Mouse (Mus musculus) lung, embryonic 16.5 days (tissue): ENCODE data around the gene Slc17a7. TPM values are rescaled to one million over a fixed set of nuclear protein-coding genes. Genes with fewer than 3 reads are reported as not detected.
A peak's percentile ranks its signal among the peaks of the same experiment; 100 is the strongest.

Experiments
- ATAC-seq: fragments of 200-750 bp; cut with Nextera tagmentation; 2 replicates; pipeline ENCODE4 v1.8.0; 2017; ENCODE audit warnings: low read depth, mild to moderate bottlenecking, moderate library complexity
- H3K27ac ChIP-seq: fragments of 300-500 bp; sonication (generic); 2 replicates; pipeline ENCODE4 v1.5.1; 2014; ENCODE audit warnings: mild to moderate bottlenecking, control low read depth, low read length
- H3K27me3 ChIP-seq: fragments of 300-500 bp; sonication (generic); 2 replicates; pipeline ENCODE4 v1.6.1; 2014; ENCODE audit warnings: low read depth, low read length, mixed read lengths; ENCODE audit not compliant: control insufficient read depth, insufficient read depth
- H3K36me3 ChIP-seq: fragments of 300-500 bp; sonication (generic); 2 replicates; pipeline ENCODE4 v1.6.1; 2014; ENCODE audit warnings: low read length; ENCODE audit not compliant: control insufficient read depth, insufficient read depth
- H3K4me1 ChIP-seq: fragments of 300-500 bp; sonication (generic); replicated peaks from 2 replicates; pipeline ENCODE4 v1.6.1; 2014; ENCODE audit warnings: low read length, mixed read lengths; ENCODE audit not compliant: control insufficient read depth, insufficient read depth
- H3K4me2 ChIP-seq: fragments of 300-500 bp; sonication (generic); 2 replicates; pipeline ENCODE4 v1.6.1; 2014; ENCODE audit warnings: low read depth, low read length, control low read depth
- H3K4me3 ChIP-seq: fragments of 300-500 bp; sonication (generic); 2 replicates; pipeline ENCODE4 v1.5.1; 2014; ENCODE audit warnings: mild to moderate bottlenecking, low read length, control low read depth
- H3K9ac ChIP-seq: fragments of 300-500 bp; sonication (generic); 2 replicates; pipeline ENCODE4 v1.6.1; 2014; ENCODE audit warnings: low read length, control low read depth
- H3K9me3 ChIP-seq: fragments of 300-500 bp; sonication (generic); 2 replicates; pipeline ENCODE4 v1.6.1; 2016; ENCODE audit warnings: low read length; ENCODE audit not compliant: control insufficient read depth
- WGBS: fragments of 180-500 bp; shearing (Covaris S2); extraction: QIAGEN DNeasy Blood & Tissue Kit; methylation state at CpG from one replicate; pipeline ENCODE4 v1.1.7; 2014; 5-methylcytosine and 5-hydroxymethylcytosine counted together
- polyA plus RNA-seq: library from polyadenylated mRNA; unstranded; fragments of >200 nt; fragmentation: Nextera tagmentation; extraction: Ambion mirVana; gene quantifications from 2 replicates; pipeline ENCODE4 v1.2.1, GENCODE M21; 2015

The Slc17a7 gene
- polyA plus RNA-seq, 1 experiment from 2014 or later = 0.99 TPM

- H3K27ac ChIP-seq = no peak overlapping the region
- 93% methylated on average over 6 of the region's 6 CpGs for WGBS
- H3K36me3 ChIP-seq = peaks cover 9% of the 10 kb centered on the region; the same call in 1 of the 2 replicates
- ATAC-seq = no peak
- no peak overlapping the region for H3K4me2 ChIP-seq
- H3K9ac ChIP-seq = no peak overlapping the region
- H3K9me3 ChIP-seq = no peaks in the 10 kb centered on the region
- H3K4me3 ChIP-seq = no peak overlapping the region
- H3K27me3 ChIP-seq = peaks cover 17% of the 10 kb centered on the region
- H3K4me1 ChIP-seq = peaks cover 15% of the 10 kb centered on the region
These were observed 4.8 kb upstream of the Slc17a7 start for GRCm38 (mm10) chr7:45158991-45159390.

- ATAC-seq = no peak
- Histone ChIP-seq H3K36me3 (peaks cover 9% of the 10 kb centered on the region; the same call in 1 of the 2 replicates), H3K9ac (no peak overlapping the region), H3K27ac (no peak overlapping the region), H3K4me3 (no peak overlapping the region), H3K27me3 (peaks cover 30% of the 10 kb centered on the region), H3K9me3 (no peaks in the 10 kb centered on the region), H3K4me1 (peaks cover 8% of the 10 kb centered on the region), H3K4me2 (no peak overlapping the region)
- WGBS = 88% methylated on average over 6 of the region's 6 CpGs
These were observed 3.4 kb upstream of the Slc17a7 start for GRCm38 (mm10) chr7:45160316-45160800.

- Histone ChIP-seq H3K27ac (no peak overlapping the region), H3K4me2 (no peak overlapping the region), H3K9me3 (no peaks in the 10 kb centered on the region), H3K27me3 (peaks cover 35% of the 10 kb centered on the region), H3K4me1 (peaks cover 6% of the 10 kb centered on the region), H3K9ac (no peak overlapping the region), H3K36me3 (peaks cover 9% of the 10 kb centered on the region; the same call in 1 of the 2 replicates), H3K4me3 (no peak overlapping the region)
- WGBS = 87% methylated on average over 3 of the region's 3 CpGs
- ATAC-seq = no peak
These were observed 2.9 kb upstream of the Slc17a7 start for GRCm38 (mm10) chr7:45160866-45161265.

- H3K9me3 ChIP-seq = no peaks in the 10 kb centered on the region
- peaks cover 6% of the 10 kb centered on the region for H3K4me1 ChIP-seq
- H3K27me3 ChIP-seq = peaks cover 45% of the 10 kb centered on the region
- H3K4me2 ChIP-seq = peak overlapping the region; percentile 87
- peak; percentile 93 for ATAC-seq
- H3K36me3 ChIP-seq = peaks cover 9% of the 10 kb centered on the region; the same call in 1 of the 2 replicates
- H3K9ac ChIP-seq = peak overlapping the region; percentile 56
- no peak overlapping the region for H3K27ac ChIP-seq
- H3K4me3 ChIP-seq = peak overlapping the region; percentile 53
- 4% methylated on average over 35 of the region's 35 CpGs for WGBS
These were observed 1.9 kb upstream of the Slc17a7 start for GRCm38 (mm10) chr7:45161612-45162473.

- Histone ChIP-seq H3K9ac (peak overlapping the region; percentile 56), H3K27ac (no peak overlapping the region), H3K4me2 (peak overlapping the region; percentile 87), H3K27me3 (peaks cover 52% of the 10 kb centered on the region), H3K4me3 (peak overlapping the region; percentile 53), H3K36me3 (peaks cover 9% of the 10 kb centered on the region; the same call in 1 of the 2 replicates), H3K4me1 (peaks cover 6% of the 10 kb centered on the region), H3K9me3 (no peaks in the 10 kb centered on the region)
- WGBS = 19% methylated on average over 6 of the region's 6 CpGs
- ATAC-seq = no peak; the same call in 1 of the 2 replicates
These were observed 1.2 kb upstream of the Slc17a7 start for GRCm38 (mm10) chr7:45162551-45162950.

- peaks cover 9% of the 10 kb centered on the region; the same call in 1 of the 2 replicates for H3K36me3 ChIP-seq
- ATAC-seq = no peak
- H3K27me3 ChIP-seq = peaks cover 58% of the 10 kb centered on the region
- peaks cover 6% of the 10 kb centered on the region for H3K4me1 ChIP-seq
- no peak overlapping the region for H3K9ac ChIP-seq
- H3K4me3 ChIP-seq = no peak overlapping the region
- WGBS = 69% methylated on average over 9 of the region's 9 CpGs
- H3K9me3 ChIP-seq = no peaks in the 10 kb centered on the region
- H3K27ac ChIP-seq = no peak overlapping the region
- no peak overlapping the region for H3K4me2 ChIP-seq
These were observed 643 bp upstream of the Slc17a7 start for GRCm38 (mm10) chr7:45162996-45163615.

DNA sequence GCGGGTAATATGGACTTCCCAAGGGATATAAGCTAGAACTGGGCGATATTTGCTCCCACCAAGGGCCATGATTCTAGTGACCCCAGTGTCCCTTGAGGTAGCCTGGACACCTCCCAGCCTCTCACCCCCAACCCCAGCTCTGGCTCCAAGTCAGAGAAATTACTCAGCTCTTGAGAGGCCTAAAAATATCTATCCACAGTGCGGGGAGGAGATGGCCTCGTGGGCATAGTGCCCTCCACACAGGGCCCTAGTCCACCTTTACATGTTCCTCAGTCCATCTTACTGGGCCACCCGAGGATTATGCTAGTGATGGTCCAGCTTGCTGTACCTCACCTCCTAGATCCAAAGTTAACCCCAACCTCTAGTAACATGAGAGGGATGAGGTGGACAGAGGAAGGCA, 1.1 kb downstream of the Slc17a7 start:
- H3K27me3 ChIP-seq = peaks cover 75% of the 10 kb centered on the region
- H3K27ac ChIP-seq = no peak overlapping the region
- H3K36me3 ChIP-seq = peaks cover 2% of the 10 kb centered on the region; the same call in 1 of the 2 replicates
- H3K4me1 ChIP-seq = peaks cover 6% of the 10 kb centered on the region
- ATAC-seq = no peak
- no peak overlapping the region for H3K4me3 ChIP-seq
- H3K9ac ChIP-seq = no peak overlapping the region
- H3K9me3 ChIP-seq = peaks cover 9% of the 10 kb centered on the region
- WGBS = 57% methylated on average over 5 of the region's 5 CpGs
- H3K4me2 ChIP-seq = no peak overlapping the region

DNA sequence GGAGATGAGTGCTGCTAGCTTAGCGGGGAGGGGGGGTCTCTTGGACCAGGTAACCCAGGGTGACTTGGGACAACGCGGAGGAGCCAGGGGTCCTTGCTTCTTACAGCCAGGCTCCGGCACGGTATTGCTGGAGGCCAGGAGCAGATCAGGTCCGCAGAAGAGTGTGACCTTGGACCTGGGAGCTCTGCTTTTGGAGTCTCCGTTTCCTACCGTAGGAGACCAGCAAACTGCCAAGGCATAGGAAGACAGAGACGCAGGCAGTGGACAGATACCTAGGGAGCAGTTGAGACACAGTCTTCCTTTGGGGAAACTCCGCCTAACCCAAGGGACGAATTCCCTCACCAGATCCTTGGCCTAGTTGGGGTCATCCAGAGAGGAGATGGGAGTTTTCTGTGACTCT, 2.0 kb downstream of the Slc17a7 start:
- 40% methylated on average over 11 of the region's 11 CpGs for WGBS
- no peak overlapping the region for H3K4me3 ChIP-seq

DNA sequence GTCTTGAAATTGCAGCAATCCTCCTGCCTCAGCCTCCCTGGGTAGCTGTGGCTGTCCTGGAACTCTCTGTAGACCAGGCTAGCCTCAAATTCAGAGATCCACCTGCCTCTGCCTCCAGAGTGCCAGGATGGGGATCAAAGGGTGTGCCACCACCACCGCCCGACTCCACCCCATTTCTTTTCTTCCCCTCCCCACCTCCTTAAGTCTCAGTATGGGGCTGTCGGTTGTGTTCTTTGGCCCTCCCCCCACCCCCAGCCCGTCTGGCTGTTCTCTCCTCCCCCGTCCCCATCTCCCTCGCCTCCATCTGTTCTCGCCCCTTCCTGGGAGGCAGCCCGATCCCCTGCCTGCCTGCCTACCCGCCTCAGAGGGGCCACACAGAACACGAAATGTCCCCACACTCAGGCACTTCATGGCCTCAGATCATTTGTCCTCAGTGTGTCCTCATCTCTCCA, 3.2 kb downstream of the Slc17a7 start:
- 30% methylated on average over 10 of the region's 10 CpGs for WGBS

More for the DNA sequence above, 2.0 kb downstream of the Slc17a7 start:
- no peak for ATAC-seq
- Histone ChIP-seq H3K9me3 (peaks cover 17% of the 10 kb centered on the region), H3K4me1 (peaks cover 6% of the 10 kb centered on the region), H3K27ac (no peak overlapping the region), H3K9ac (no peak overlapping the region), H3K4me2 (no peak overlapping the region), H3K27me3 (peaks cover 79% of the 10 kb centered on the region), H3K36me3 (no peaks in the 10 kb centered on the region)

More for the DNA sequence above, 3.2 kb downstream of the Slc17a7 start:
- H3K36me3 ChIP-seq = no peaks in the 10 kb centered on the region
- peaks cover 17% of the 10 kb centered on the region for H3K9me3 ChIP-seq
- H3K27ac ChIP-seq = no peak overlapping the region
- no peak overlapping the region for H3K4me2 ChIP-seq
- peaks cover 6% of the 10 kb centered on the region for H3K4me1 ChIP-seq
- H3K9ac ChIP-seq = no peak overlapping the region
- H3K27me3 ChIP-seq = peaks cover 83% of the 10 kb centered on the region
- no peak for ATAC-seq
- H3K4me3 ChIP-seq = no peak overlapping the region
